Mouse (Mus musculus): Measurements from ENCODE around the gene Fndc3b.

- TF ChIP-seq CTCF (IDR thresholded peaks at IDR 0.05; ENCODE audit: control insufficient read depth, insufficient read depth, insufficient read length) (no peak), MAX (IDR thresholded peaks at IDR 0.05) (no peak), USF1 (IDR thresholded peaks at IDR 0.05; ENCODE audit: low read depth) (no peak), MYOD1 (IDR thresholded peaks at IDR 0.05; ENCODE audit: control insufficient read depth, insufficient read length, low read depth) (no peak)
Measured at GRCm38 (mm10) chr3:27572305-27572704, 138.8 kb downstream of the Fndc3b start.

Data from C2C12 (cell line).